Comparison of ENCODE assay signal across 20 mouse cellular contexts in the genomic region with DNA sequence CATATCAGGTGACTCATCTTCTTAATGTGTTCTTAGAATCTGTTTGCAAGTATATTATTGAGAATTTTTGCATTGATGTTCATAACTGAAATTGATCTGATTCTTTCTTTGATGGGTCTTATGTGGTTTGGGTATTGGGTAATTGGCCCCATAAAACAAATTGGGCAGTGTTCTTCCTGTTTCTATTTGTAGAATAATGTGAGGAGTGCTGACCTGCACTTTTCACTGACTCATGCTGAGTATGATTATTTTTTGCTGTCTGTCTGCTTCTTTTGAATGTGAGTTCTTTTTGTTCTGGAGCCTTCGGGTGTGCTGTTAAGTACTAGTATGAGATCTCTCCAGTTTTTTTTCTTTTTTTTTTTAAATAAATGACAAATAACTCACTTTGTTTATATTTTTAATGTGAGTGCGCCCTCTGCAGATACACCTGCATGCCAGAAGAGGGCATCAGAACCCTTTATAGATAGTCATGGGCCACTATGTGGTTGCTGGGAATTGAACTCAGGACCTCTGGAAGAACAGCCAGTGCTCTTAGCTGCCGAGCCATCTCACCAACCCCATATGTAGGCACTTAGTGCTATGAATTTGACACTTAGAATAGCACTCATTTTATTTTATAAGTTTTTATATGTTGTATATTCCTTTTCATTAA. TPM values are rescaled to one million over a fixed set of nuclear protein-coding genes. Genes with fewer than 3 reads are reported as not detected.
A peak's percentile ranks its signal among the peaks of the same experiment; 100 is the strongest.
DNase-seq lines count a peak whose midpoint lies in the region; ATAC-seq and TF ChIP-seq lines count a peak whose summit lies in the region.
"Had no signal": no experiment of that assay in that cellular context is flagged by ENCODE, and none has a peak within 500 bp of the region (broad histone marks: within the 10 kb centered on the region; RNA-seq: fewer than 3 reads in every experiment).

No protein-coding gene starts in this region.

- no peak for TF ChIP-seq EP300 in liver, embryonic 14.5 days (IDR thresholded peaks at IDR 0.05; ENCODE audit: low read depth)

- H3K9ac ChIP-seq in liver, embryonic 14.5 days (replicated peaks): no peak overlapping the region
- H3K9ac ChIP-seq in liver, embryonic 12.5 days: no peak overlapping the region
- H3K9ac ChIP-seq: heart, embryonic 13.5 days; midbrain, embryonic 13.5 days had no signal

- peak; percentile 57 for DNase-seq in heart, adult 11 months
- DNase-seq in heart, postnatal 14 days: no peak
- no peak for DNase-seq in liver, embryonic 14.5 days (ENCODE audit: low read depth in 3 of 3, low spot score in 3 of 3)
- no peak for DNase-seq in G1E (ENCODE audit: low spot score)
- no peak for DNase-seq in adrenal gland, adult (ENCODE audit: inconsistent age in 2 of 2, low spot score in 1 of 2)
- DNase-seq in adrenal gland, postnatal 14 days: no peak
- DNase-seq: cerebellum, postnatal 25 days; gastrocnemius, postnatal 14 days; kidney, adult 11 months; kidney, postnatal 4 days; layer of hippocampus, postnatal 36 days; lung, postnatal 4 days; right cerebral cortex, adult 18-20 months had no signal

- H3K4me1 ChIP-seq in liver, embryonic 14.5 days (replicated peaks; ENCODE audit: control insufficient read depth in 2 of 2, insufficient read depth in 2 of 2, low read length in 1 of 2): no peaks in the 10 kb centered on the region
- H3K4me1 ChIP-seq in liver, embryonic 12.5 days: no peaks in the 10 kb centered on the region
- peaks cover 5% of the 10 kb centered on the region for H3K4me1 ChIP-seq in G1E (ENCODE audit: insufficient read depth, low read depth, low read length)
- H3K4me1 ChIP-seq: embryonic facial prominence, embryonic 10.5 days; heart, embryonic 13.5 days; hindbrain, embryonic 10.5 days; midbrain, embryonic 13.5 days had no signal

- no peak overlapping the region for H3K4me2 ChIP-seq in liver, embryonic 14.5 days (ENCODE audit: low read depth)
- no peak overlapping the region for H3K4me2 ChIP-seq in liver, embryonic 12.5 days
- H3K4me2 ChIP-seq: heart, embryonic 13.5 days; midbrain, embryonic 13.5 days had no signal

- peak; percentile 63 for TF ChIP-seq CTCF in liver, embryonic 14.5 days (IDR thresholded peaks at IDR 0.05; ENCODE audit: low read depth)
- TF ChIP-seq CTCF in G1E (IDR thresholded peaks at IDR 0.05; ENCODE audit: low read depth, low read length): no peak

- no peak for ATAC-seq in liver, embryonic 14.5 days (ENCODE audit: insufficient read depth)
- ATAC-seq in liver, embryonic 12.5 days: no peak
- peak; percentile 15; the same call in 1 of the 2 replicates for ATAC-seq in G1E (ENCODE audit: extremely low read depth, insufficient number of reproducible peaks, low FRiP score, poor library complexity, severe bottlenecking)
- ATAC-seq in megakaryocyte, adult 5-6 weeks (ENCODE audit: poor library complexity, severe bottlenecking): peak; percentile 66
- ATAC-seq: midbrain, embryonic 13.5 days had no signal

- no peaks in the 10 kb centered on the region for H3K27me3 ChIP-seq in liver, embryonic 14.5 days (ENCODE audit: control insufficient read depth, insufficient read depth, low read length)
- no peaks in the 10 kb centered on the region for H3K27me3 ChIP-seq in liver, embryonic 12.5 days (replicated peaks)
- no peaks in the 10 kb centered on the region for H3K27me3 ChIP-seq in G1E (ENCODE audit: insufficient read depth, low read length)
- H3K27me3 ChIP-seq: heart, embryonic 13.5 days; midbrain, embryonic 13.5 days had no signal

- H3K27ac ChIP-seq in liver, embryonic 14.5 days: no peak overlapping the region
- no peak overlapping the region for H3K27ac ChIP-seq in liver, embryonic 12.5 days
- H3K27ac ChIP-seq: embryonic facial prominence, embryonic 10.5 days; heart, embryonic 13.5 days; hindbrain, embryonic 10.5 days; midbrain, embryonic 13.5 days had no signal

- WGBS in liver, embryonic 14.5 days (ENCODE audit: insufficient replicate concordance): 73% methylated on average over 3 of the region's 3 CpGs
- 74% methylated on average over 3 of the region's 3 CpGs for WGBS in liver, embryonic 12.5 days (ENCODE audit: insufficient replicate concordance)

- H3K4me3 ChIP-seq in liver, embryonic 14.5 days (ENCODE audit: insufficient read depth in 1 of 2, low read depth in 2 of 2, low read length in 2 of 2): no peak overlapping the region
- H3K4me3 ChIP-seq in liver, embryonic 12.5 days: no peak overlapping the region
- H3K4me3 ChIP-seq in G1E (ENCODE audit: low read depth, low read length): no peak overlapping the region
- H3K4me3 ChIP-seq: embryonic facial prominence, embryonic 10.5 days; erythroblast, embryonic 14.5 days; heart, embryonic 13.5 days; hindbrain, embryonic 10.5 days; midbrain, embryonic 13.5 days had no signal

- no peaks in the 10 kb centered on the region for H3K9me3 ChIP-seq in liver, embryonic 14.5 days (ENCODE audit: control insufficient read depth, low read length)
- H3K9me3 ChIP-seq in liver, embryonic 12.5 days (replicated peaks): no peaks in the 10 kb centered on the region
- H3K9me3 ChIP-seq in G1E (replicated peaks): no peaks in the 10 kb centered on the region
- H3K9me3 ChIP-seq: embryonic facial prominence, embryonic 10.5 days; heart, embryonic 13.5 days; hindbrain, embryonic 10.5 days; midbrain, embryonic 13.5 days had no signal

- H3K36me3 ChIP-seq in liver, embryonic 14.5 days (replicated peaks; ENCODE audit: control insufficient read depth, insufficient read depth, low read depth): peaks cover 44% of the 10 kb centered on the region
- peaks cover 92% of the 10 kb centered on the region for H3K36me3 ChIP-seq in liver, embryonic 12.5 days
- H3K36me3 ChIP-seq in G1E (replicated peaks): peaks cover 82% of the 10 kb centered on the region

- intact Hi-C loops in heart, postnatal 14 days (cut with DNase I): no loop called here

RNA-seq across cellular contexts. Expression of a gene that starts 8.0 kb away (rescaled TPM):
- 1 to 10 TPM; 7.6 to 8.5 TPM for total RNA-seq in heart, postnatal 14 days (2021)
- polyA plus RNA-seq in liver, embryonic 14.5 days (2012; rRNA removed): 1.5 and 2.0 TPM in 2 replicates
- polyA plus RNA-seq in liver, embryonic 14.5 days (2014; fragmentation: Nextera tagmentation; extraction: Ambion mirVana): 2.8 and 3.1 TPM in 2 replicates
- 4.7 and 5.1 TPM in 2 replicates for polyA plus RNA-seq in liver, embryonic 12.5 days (2016; fragmentation: Nextera tagmentation; extraction: Ambion mirVana)
- total RNA-seq in G1E (2014; fragmentation: Nextera tagmentation) (20.1 and 29.1 TPM in 2 replicates), G1E (2017) (12.9 and 16.3 TPM in 2 replicates)
- polyA plus RNA-seq in G1E (2012): 10.2 and 10.3 TPM in 2 replicates
- total RNA-seq in megakaryocyte, adult 5-6 weeks (2015): 24.3 and 27.1 TPM in 2 replicates
- 27.0 and 37.4 TPM in 2 replicates for total RNA-seq in megakaryocyte, adult 5-6 weeks (2017)
- total RNA-seq in adrenal gland, postnatal 14 days (2021): 15.7 and 17.5 TPM in 2 replicates

RNA-seq across cellular contexts. Expression of a gene that starts 8.5 kb away (rescaled TPM):
- total RNA-seq in heart, postnatal 14 days (2021): 10 to 100 TPM; 15.5 to 16.1 TPM
- 13.0 and 15.0 TPM in 2 replicates for polyA plus RNA-seq in liver, embryonic 14.5 days (2012; rRNA removed)
- polyA plus RNA-seq in liver, embryonic 14.5 days (2014; fragmentation: Nextera tagmentation; extraction: Ambion mirVana): 20.3 and 21.3 TPM in 2 replicates
- 37.2 and 37.8 TPM in 2 replicates for polyA plus RNA-seq in liver, embryonic 12.5 days (2016; fragmentation: Nextera tagmentation; extraction: Ambion mirVana)
- total RNA-seq in G1E (2014; fragmentation: Nextera tagmentation): 73.7 and 75.2 TPM in 2 replicates
- 60.9 and 61.9 TPM in 2 replicates for total RNA-seq in G1E (2017)
- polyA plus RNA-seq in G1E (2012): 8.5 and 19.1 TPM in 2 replicates
- total RNA-seq in megakaryocyte, adult 5-6 weeks (2015): 45.1 and 45.5 TPM in 2 replicates
- total RNA-seq in megakaryocyte, adult 5-6 weeks (2017): 34.3 and 42.9 TPM in 2 replicates
- total RNA-seq in adrenal gland, postnatal 14 days (2021): 31.3 and 34.7 TPM in 2 replicates

RNA-seq across cellular contexts. Expression of a gene that starts 38.5 kb away (rescaled TPM):
- 1 to 10 TPM; 8.8 to 9.2 TPM for total RNA-seq in heart, postnatal 14 days (2021)
- 3.6 and 4.1 TPM in 2 replicates for polyA plus RNA-seq in liver, embryonic 14.5 days (2012; rRNA removed)
- 8.4 and 8.9 TPM in 2 replicates for polyA plus RNA-seq in liver, embryonic 14.5 days (2014; fragmentation: Nextera tagmentation; extraction: Ambion mirVana)
- polyA plus RNA-seq in liver, embryonic 12.5 days (2016; fragmentation: Nextera tagmentation; extraction: Ambion mirVana): 11.8 and 12.3 TPM in 2 replicates
- total RNA-seq in G1E (2014; fragmentation: Nextera tagmentation) (8.1 and 12.0 TPM in 2 replicates), G1E (2017) (8.0 and 9.6 TPM in 2 replicates)
- 7.4 and 9.3 TPM in 2 replicates for polyA plus RNA-seq in G1E (2012)
- 5.9 and 6.5 TPM in 2 replicates for total RNA-seq in megakaryocyte, adult 5-6 weeks (2015)
- total RNA-seq in megakaryocyte, adult 5-6 weeks (2017): 4.2 and 6.5 TPM in 2 replicates
- 10.1 and 11.5 TPM in 2 replicates for total RNA-seq in adrenal gland, postnatal 14 days (2021)

RNA-seq across cellular contexts. Expression of a gene that starts 38.7 kb away (rescaled TPM):
- 10 to 100 TPM; 10.5 to 11.7 TPM for total RNA-seq in heart, postnatal 14 days (2021)
- 3.7 and 5.6 TPM in 2 replicates for polyA plus RNA-seq in liver, embryonic 14.5 days (2012; rRNA removed)
- 7.5 and 9.0 TPM in 2 replicates for polyA plus RNA-seq in liver, embryonic 14.5 days (2014; fragmentation: Nextera tagmentation; extraction: Ambion mirVana)
- 11.2 and 11.5 TPM in 2 replicates for polyA plus RNA-seq in liver, embryonic 12.5 days (2016; fragmentation: Nextera tagmentation; extraction: Ambion mirVana)
- total RNA-seq in G1E (2014; fragmentation: Nextera tagmentation): 25.1 and 29.3 TPM in 2 replicates
- total RNA-seq in G1E (2017): 15.2 and 15.5 TPM in 2 replicates
- 2.4 and 2.9 TPM in 2 replicates for polyA plus RNA-seq in G1E (2012)
- total RNA-seq in megakaryocyte, adult 5-6 weeks (2015): 9.1 and 13.4 TPM in 2 replicates
- total RNA-seq in megakaryocyte, adult 5-6 weeks (2017): 6.5 and 8.5 TPM in 2 replicates
- 17.1 and 20.1 TPM in 2 replicates for total RNA-seq in adrenal gland, postnatal 14 days (2021)

Comparison
In these comparisons a context has a peak if more than half of its experiments do, and no peak if none do; other contexts are left out.
1. ATAC-seq: peak in G1E (single experiment) and megakaryocyte, adult 5-6 weeks (single experiment); none in liver, embryonic 14.5 days (single experiment) and liver, embryonic 12.5 days (single experiment).